Mouse (Mus musculus): ENCODE data around the gene Rcan1.
"Not testable (repeated sequence)": the region's sequence is repeated elsewhere in the genome, so short reads cannot be mapped to it uniquely, and the experiment has no call there.

Rcan1 gene

GRCm38 (mm10) chr16:92470706-92471105 is at the start of gene Rcan1:
TSS of gene Rcan1 (minus strand) at chr16:92470867.
- DNase-seq, result no peak

GRCm38 (mm10) chr16:92519820-92520492 is 49.3 kb upstream of the Rcan1 start:
- peak; percentile 61 for DNase-seq

GRCm38 (mm10) chr16:92518718-92519117 is 48.1 kb upstream of the Rcan1 start:
- peak; percentile 12 for DNase-seq

- DNase-seq, result peak; percentile 61
Measured at GRCm38 (mm10) chr16:92516139-92516538, 45.5 kb upstream of the Rcan1 start.

GRCm38 (mm10) chr16:92514896-92515295 is 44.2 kb upstream of the Rcan1 start:
- not testable (repeated sequence) for DNase-seq

- peak; percentile 51 for DNase-seq
Measured at GRCm38 (mm10) chr16:92511773-92512391, 41.2 kb upstream of the Rcan1 start.

GRCm38 (mm10) chr16:92510835-92511772 is 40.4 kb upstream of the Rcan1 start:
- DNase-seq, result peak; percentile 57

GRCm38 (mm10) chr16:92507573-92507972 is 36.9 kb upstream of the Rcan1 start:
- DNase-seq, result no peak

GRCm38 (mm10) chr16:92503105-92503504 is 32.4 kb upstream of the Rcan1 start:
- DNase-seq, result no peak

GRCm38 (mm10) chr16:92500534-92500933 is 29.9 kb upstream of the Rcan1 start:
- no peak for DNase-seq

GRCm38 (mm10) chr16:92499324-92499723 is 28.7 kb upstream of the Rcan1 start:
- DNase-seq, result no peak

GRCm38 (mm10) chr16:92498589-92498981 is 27.9 kb upstream of the Rcan1 start:
- peak; percentile 14 for DNase-seq

GRCm38 (mm10) chr16:92497851-92498588 is 27.4 kb upstream of the Rcan1 start:
- DNase-seq, result no peak

- no peak for DNase-seq
Measured at GRCm38 (mm10) chr16:92489356-92489755, 18.7 kb upstream of the Rcan1 start.

- no peak for DNase-seq
Measured at GRCm38 (mm10) chr16:92488456-92488855, 17.8 kb upstream of the Rcan1 start.

- peak; percentile 73 for DNase-seq
Measured at GRCm38 (mm10) chr16:92487489-92487888, 16.8 kb upstream of the Rcan1 start.

GRCm38 (mm10) chr16:92487086-92487485 is 16.4 kb upstream of the Rcan1 start:
- no peak for DNase-seq

- DNase-seq, result no peak
Measured at GRCm38 (mm10) chr16:92485436-92485835, 14.8 kb upstream of the Rcan1 start, which contains the start of gene Clic6. TSS of gene Clic6 (plus strand) at chr16:92485736.

GRCm38 (mm10) chr16:92478561-92479150 is 8.0 kb upstream of the Rcan1 start:
- peak; percentile 74 for DNase-seq

GRCm38 (mm10) chr16:92475093-92475860 is 4.6 kb upstream of the Rcan1 start:
- no peak for DNase-seq

GRCm38 (mm10) chr16:92472898-92473297 is 2.2 kb upstream of the Rcan1 start:
- DNase-seq, result peak; percentile 39
